Mouse (Mus musculus): ENCODE results near the gene Ppp3ca.

Gene Ppp3ca

GRCm38 (mm10) chr3:136670110-136670359 is at the start of gene Ppp3ca:
Gene Ppp3ca (plus strand): TSS chr3:136670124.
- DNase-seq (ENCODE audit: low read depth in 1 of 2, low spot score in 2 of 2), result no peak

GRCm38 (mm10) chr3:136640544-136641230 is 29.2 kb upstream of the Ppp3ca start:
- no peak for DNase-seq (ENCODE audit: low read depth in 1 of 2, low spot score in 2 of 2)

- DNase-seq (ENCODE audit: low read depth in 1 of 2, low spot score in 2 of 2), result no peak
Observed at GRCm38 (mm10) chr3:136650966-136651365, 19.0 kb upstream of the Ppp3ca start.

- no peak for DNase-seq (ENCODE audit: low read depth in 1 of 2, low spot score in 2 of 2)
Observed at GRCm38 (mm10) chr3:136651496-136651895, 18.4 kb upstream of the Ppp3ca start.

- DNase-seq (ENCODE audit: low read depth in 1 of 2, low spot score in 2 of 2), result no peak
Observed at GRCm38 (mm10) chr3:136656460-136657035, 13.4 kb upstream of the Ppp3ca start.

- DNase-seq (ENCODE audit: low read depth in 1 of 2, low spot score in 2 of 2), result no peak
Observed at GRCm38 (mm10) chr3:136658681-136659080, 11.2 kb upstream of the Ppp3ca start.

- no peak for DNase-seq (ENCODE audit: low read depth in 1 of 2, low spot score in 2 of 2)
Observed at GRCm38 (mm10) chr3:136665119-136665518, 4.8 kb upstream of the Ppp3ca start.

- DNase-seq (ENCODE audit: low read depth in 1 of 2, low spot score in 2 of 2), result no peak
Observed at GRCm38 (mm10) chr3:136668072-136668471, 1.9 kb upstream of the Ppp3ca start.

GRCm38 (mm10) chr3:136669231-136670109 is 454 bp upstream of the Ppp3ca start:
- peak; percentile 95 to 99 for DNase-seq (ENCODE audit: low read depth in 1 of 2, low spot score in 2 of 2)

GRCm38 (mm10) chr3:136670360-136671131 is 622 bp downstream of the Ppp3ca start:
- DNase-seq (ENCODE audit: low read depth in 1 of 2, low spot score in 2 of 2), result peak in 1 of 2 experiments; percentile 31

GRCm38 (mm10) chr3:136671161-136671939 is 1.4 kb downstream of the Ppp3ca start:
- peak in 1 of 2 experiments; percentile 56 for DNase-seq (ENCODE audit: low read depth in 1 of 2, low spot score in 2 of 2)

GRCm38 (mm10) chr3:136671940-136672278 is 2.0 kb downstream of the Ppp3ca start:
- no peak for DNase-seq (ENCODE audit: low read depth in 1 of 2, low spot score in 2 of 2)

- DNase-seq (ENCODE audit: low read depth in 1 of 2, low spot score in 2 of 2), result no peak
Observed at GRCm38 (mm10) chr3:136672870-136673269, 2.9 kb downstream of the Ppp3ca start.

- no peak for DNase-seq (ENCODE audit: low read depth in 1 of 2, low spot score in 2 of 2)
Observed at GRCm38 (mm10) chr3:136673363-136673762, 3.4 kb downstream of the Ppp3ca start.

- no peak for DNase-seq (ENCODE audit: low read depth in 1 of 2, low spot score in 2 of 2)
Observed at GRCm38 (mm10) chr3:136674486-136674885, 4.6 kb downstream of the Ppp3ca start.

- no peak for DNase-seq (ENCODE audit: low read depth in 1 of 2, low spot score in 2 of 2)
Observed at GRCm38 (mm10) chr3:136676991-136677390, 7.1 kb downstream of the Ppp3ca start.

- DNase-seq (ENCODE audit: low read depth in 1 of 2, low spot score in 2 of 2), result no peak
Observed at GRCm38 (mm10) chr3:136678386-136678785, 8.5 kb downstream of the Ppp3ca start.

GRCm38 (mm10) chr3:136679903-136680491 is 10.1 kb downstream of the Ppp3ca start:
- no peak for DNase-seq (ENCODE audit: low read depth in 1 of 2, low spot score in 2 of 2)

- DNase-seq (ENCODE audit: low read depth in 1 of 2, low spot score in 2 of 2), result no peak
Observed at GRCm38 (mm10) chr3:136682242-136682641, 12.3 kb downstream of the Ppp3ca start.

GRCm38 (mm10) chr3:136684191-136684958 is 14.5 kb downstream of the Ppp3ca start:
- DNase-seq (ENCODE audit: low read depth in 1 of 2, low spot score in 2 of 2), result peak; percentile 46 to 56
